Mouse (Mus musculus): ENCODE results near the gene Ift57. TPM values are rescaled to one million over a fixed set of nuclear protein-coding genes. Genes with fewer than 3 reads are reported as not detected.

Ift57 gene
- total RNA-seq, 4 experiments from 2014 or later, result 11.6 to 15.4 (median 14.3) TPM

- no peak for DNase-seq (ENCODE audit: low spot score)
Measured at GRCm38 (mm10) chr16:49790575-49791465, 91.8 kb downstream of the Ift57 start.

GRCm38 (mm10) chr16:49792446-49792878, 93.4 kb downstream of the Ift57 start:
- DNase-seq (ENCODE audit: low spot score), result peak; percentile 61

GRCm38 (mm10) chr16:49793596-49793995, 94.6 kb downstream of the Ift57 start:
- DNase-seq (ENCODE audit: low spot score), result no peak

- no peak for DNase-seq (ENCODE audit: low spot score)
Measured at GRCm38 (mm10) chr16:49796271-49796670, 97.2 kb downstream of the Ift57 start.

GRCm38 (mm10) chr16:49796954-49797353, 97.9 kb downstream of the Ift57 start:
- DNase-seq (ENCODE audit: low spot score), result no peak

GRCm38 (mm10) chr16:49798790-49799189, 99.8 kb downstream of the Ift57 start:
- peak; percentile 44 for DNase-seq (ENCODE audit: low spot score)

- peak; percentile 35 for DNase-seq (ENCODE audit: low spot score)
Measured at GRCm38 (mm10) chr16:49799597-49800561, 100.8 kb downstream of the Ift57 start, which contains the start of gene Cd47. Gene Cd47, plus strand, starts transcription at chr16:49800533.

GRCm38 (mm10) chr16:49800996-49801395, 102.0 kb downstream of the Ift57 start:
- DNase-seq (ENCODE audit: low spot score), result no peak

- no peak for DNase-seq (ENCODE audit: low spot score)
Measured at GRCm38 (mm10) chr16:49801399-49801798, 102.4 kb downstream of the Ift57 start.

GRCm38 (mm10) chr16:49802993-49803392, 104.0 kb downstream of the Ift57 start:
- no peak for DNase-seq (ENCODE audit: low spot score)

- peak; percentile 26 for DNase-seq (ENCODE audit: low spot score)
Measured at GRCm38 (mm10) chr16:49803932-49804461, 105.0 kb downstream of the Ift57 start.

- DNase-seq (ENCODE audit: low spot score), result no peak
Measured at GRCm38 (mm10) chr16:49806920-49807319, 107.9 kb downstream of the Ift57 start.

- no peak for DNase-seq (ENCODE audit: low spot score)
Measured at GRCm38 (mm10) chr16:49807419-49807841, 108.4 kb downstream of the Ift57 start.

GRCm38 (mm10) chr16:49807862-49808430, 108.9 kb downstream of the Ift57 start:
- no peak for DNase-seq (ENCODE audit: low spot score)

GRCm38 (mm10) chr16:49811897-49812296, 112.9 kb downstream of the Ift57 start:
- DNase-seq (ENCODE audit: low spot score), result no peak

- no peak for DNase-seq (ENCODE audit: low spot score)
Measured at GRCm38 (mm10) chr16:49812821-49813616, 114.0 kb downstream of the Ift57 start.

GRCm38 (mm10) chr16:49814419-49814818, 115.4 kb downstream of the Ift57 start:
- DNase-seq (ENCODE audit: low spot score), result no peak
